Mouse (Mus musculus): Measurements from ENCODE around the gene Lrrc49.

The Lrrc49 gene

GRCm38 (mm10) chr9:60687891-60688324 lies at the start of gene Lrrc49:
Gene Lrrc49 (minus strand): TSS chr9:60688158.
- DNase-seq, result peak; percentile 90

GRCm38 (mm10) chr9:60734321-60734720 lies 46.4 kb upstream of the Lrrc49 start:
- DNase-seq, result no peak

GRCm38 (mm10) chr9:60724968-60725367 lies 37.0 kb upstream of the Lrrc49 start:
- no peak for DNase-seq

GRCm38 (mm10) chr9:60719687-60720086 lies 31.7 kb upstream of the Lrrc49 start:
- no peak for DNase-seq

- peak; percentile 36 for DNase-seq
Measured at GRCm38 (mm10) chr9:60718284-60718683, 30.3 kb upstream of the Lrrc49 start.

GRCm38 (mm10) chr9:60715828-60716227 lies 27.9 kb upstream of the Lrrc49 start:
- DNase-seq, result no peak

GRCm38 (mm10) chr9:60715271-60715670 lies 27.3 kb upstream of the Lrrc49 start:
- DNase-seq, result no peak

GRCm38 (mm10) chr9:60714191-60714590 lies 26.2 kb upstream of the Lrrc49 start:
- peak; percentile 73 for DNase-seq

GRCm38 (mm10) chr9:60713616-60714015 lies 25.7 kb upstream of the Lrrc49 start:
- no peak for DNase-seq

GRCm38 (mm10) chr9:60712771-60713541 lies 25.0 kb upstream of the Lrrc49 start, which contains the start of gene Larp6:
Gene Larp6 (plus strand): TSS chr9:60712989.
- DNase-seq, result peak; percentile 57

GRCm38 (mm10) chr9:60712011-60712410 lies 24.1 kb upstream of the Lrrc49 start:
- DNase-seq, result no peak

- DNase-seq, result no peak
Measured at GRCm38 (mm10) chr9:60709721-60710120, 21.8 kb upstream of the Lrrc49 start.

- no peak for DNase-seq
Measured at GRCm38 (mm10) chr9:60708606-60709005, 20.6 kb upstream of the Lrrc49 start.

- no peak for DNase-seq
Measured at GRCm38 (mm10) chr9:60707594-60707993, 19.6 kb upstream of the Lrrc49 start.

- DNase-seq, result peak; percentile 75
Measured at GRCm38 (mm10) chr9:60699581-60700231, 11.7 kb upstream of the Lrrc49 start.

GRCm38 (mm10) chr9:60696271-60696985 lies 8.5 kb upstream of the Lrrc49 start:
- peak; percentile 65 for DNase-seq

- no peak for DNase-seq
Measured at GRCm38 (mm10) chr9:60693986-60694385, 6.0 kb upstream of the Lrrc49 start.

- no peak for DNase-seq
Measured at GRCm38 (mm10) chr9:60692624-60693023, 4.7 kb upstream of the Lrrc49 start.

- peak; percentile 44 for DNase-seq
Measured at GRCm38 (mm10) chr9:60687415-60687814, 543 bp downstream of the Lrrc49 start.

- no peak for DNase-seq
Measured at GRCm38 (mm10) chr9:60682753-60683152, 5.2 kb downstream of the Lrrc49 start.

GRCm38 (mm10) chr9:60681005-60681404 lies 7.0 kb downstream of the Lrrc49 start:
- DNase-seq, result no peak

- DNase-seq, result no peak
Measured at GRCm38 (mm10) chr9:60678913-60679312, 9.0 kb downstream of the Lrrc49 start.

GRCm38 (mm10) chr9:60676429-60676828 lies 11.5 kb downstream of the Lrrc49 start:
- DNase-seq, result no peak

- DNase-seq, result no peak
Measured at GRCm38 (mm10) chr9:60674780-60675179, 13.2 kb downstream of the Lrrc49 start.
